Comparison of ENCODE assay signal across 22 mouse cellular contexts in genomic region chr13:38967518-38967917, GRCm38 (mm10).
"Had no signal": no experiment of that assay in that cellular context is flagged by ENCODE, and none has a peak within 500 bp of the region (broad histone marks: within the 10 kb centered on the region; RNA-seq: fewer than 3 reads in every experiment).

No protein-coding gene starts in this region.

- H3K4me1 ChIP-seq: lung, embryonic 15.5 days; midbrain, embryonic 12.5 days; midbrain, embryonic 15.5 days; neural tube, embryonic 12.5 days; neural tube, embryonic 15.5 days had no signal

- H3K27me3 ChIP-seq: lung, embryonic 15.5 days; midbrain, embryonic 12.5 days; midbrain, embryonic 15.5 days; neural tube, embryonic 12.5 days; neural tube, embryonic 15.5 days had no signal

- H3K9ac ChIP-seq: lung, embryonic 15.5 days; midbrain, embryonic 12.5 days; midbrain, embryonic 15.5 days; neural tube, embryonic 12.5 days; neural tube, embryonic 15.5 days had no signal

- H3K9me3 ChIP-seq: lung, embryonic 15.5 days; midbrain, embryonic 12.5 days; midbrain, embryonic 15.5 days; neural tube, embryonic 12.5 days; neural tube, embryonic 15.5 days had no signal

- H3K4me3 ChIP-seq: layer of hippocampus, adult 2 months; left cerebral cortex, adult 2 months; lung, embryonic 15.5 days; midbrain, embryonic 12.5 days; midbrain, embryonic 15.5 days; neural tube, embryonic 12.5 days; neural tube, embryonic 15.5 days had no signal

- DNase-seq: kidney, adult 18-20 months; kidney, adult 9 months; kidney, postnatal 14 days; kidney, postnatal 4 days; layer of hippocampus, postnatal 36 days; lung, adult 18-20 months; lung, postnatal 10 days; lung, postnatal 36 days; right cerebral cortex, adult 18-20 months; right cerebral cortex, postnatal 14 days; right cerebral cortex, postnatal 4 days; thymus, postnatal 36 days had no signal

- H3K4me2 ChIP-seq: lung, embryonic 15.5 days; midbrain, embryonic 12.5 days; midbrain, embryonic 15.5 days; neural tube, embryonic 12.5 days; neural tube, embryonic 15.5 days had no signal

- ATAC-seq: hindbrain, postnatal 0 days; inflammation-experienced regulatory T-cells, adult 6 months; intestine, embryonic 16.5 days; midbrain, embryonic 15.5 days had no signal

- H3K36me3 ChIP-seq: lung, embryonic 15.5 days; midbrain, embryonic 12.5 days; midbrain, embryonic 15.5 days; neural tube, embryonic 12.5 days; neural tube, embryonic 15.5 days had no signal

- H3K27ac ChIP-seq: hindbrain, postnatal 0 days; layer of hippocampus, adult 2 months; left cerebral cortex, adult 2 months; lung, embryonic 15.5 days; midbrain, embryonic 12.5 days; midbrain, embryonic 15.5 days; neural tube, embryonic 12.5 days; neural tube, embryonic 15.5 days had no signal
